Mouse (Mus musculus) urinary bladder, postnatal 14 days (tissue): Measurements from ENCODE around the gene Rimbp2.

Experiments used
- DNase-seq: peaks from one replicate; pipeline ENCODE4 v3.0.0; 2021; ENCODE audit warnings: low spot score

Gene Rimbp2

GRCm38 (mm10) chr5:128845033-128845432 lies 108.3 kb downstream of the Rimbp2 start:
- DNase-seq = no peak

GRCm38 (mm10) chr5:128843982-128844381 lies 109.3 kb downstream of the Rimbp2 start:
- no peak for DNase-seq

GRCm38 (mm10) chr5:128841541-128841940 lies 111.7 kb downstream of the Rimbp2 start:
- no peak for DNase-seq

- DNase-seq = no peak
Observed at GRCm38 (mm10) chr5:128837045-128837444, 116.2 kb downstream of the Rimbp2 start.

GRCm38 (mm10) chr5:128834126-128834525 lies 119.2 kb downstream of the Rimbp2 start:
- DNase-seq = no peak

GRCm38 (mm10) chr5:128822843-128823242 lies 130.4 kb downstream of the Rimbp2 start:
- DNase-seq = no peak

- DNase-seq = no peak
Observed at GRCm38 (mm10) chr5:128819638-128820285, 133.5 kb downstream of the Rimbp2 start.

- DNase-seq = no peak
Observed at GRCm38 (mm10) chr5:128815629-128816028, 137.7 kb downstream of the Rimbp2 start.

GRCm38 (mm10) chr5:128815078-128815477 lies 138.2 kb downstream of the Rimbp2 start:
- no peak for DNase-seq

- DNase-seq = no peak
Observed at GRCm38 (mm10) chr5:128813121-128813520, 140.2 kb downstream of the Rimbp2 start.

GRCm38 (mm10) chr5:128811431-128811830 lies 141.9 kb downstream of the Rimbp2 start:
- DNase-seq = no peak

GRCm38 (mm10) chr5:128810006-128810405 lies 143.3 kb downstream of the Rimbp2 start:
- DNase-seq = no peak

- DNase-seq = no peak
Observed at GRCm38 (mm10) chr5:128809406-128809805, 143.9 kb downstream of the Rimbp2 start.

- no peak for DNase-seq
Observed at GRCm38 (mm10) chr5:128808547-128809182, 144.6 kb downstream of the Rimbp2 start.

GRCm38 (mm10) chr5:128807408-128807807 lies 145.9 kb downstream of the Rimbp2 start:
- DNase-seq = no peak

GRCm38 (mm10) chr5:128806296-128806998 lies 146.8 kb downstream of the Rimbp2 start:
- no peak for DNase-seq

GRCm38 (mm10) chr5:128805092-128805491 lies 148.2 kb downstream of the Rimbp2 start:
- no peak for DNase-seq

- no peak for DNase-seq
Observed at GRCm38 (mm10) chr5:128800592-128800991, 152.7 kb downstream of the Rimbp2 start.

GRCm38 (mm10) chr5:128781621-128782020 lies 171.7 kb downstream of the Rimbp2 start:
- no peak for DNase-seq

GRCm38 (mm10) chr5:128776386-128776785 lies 176.9 kb downstream of the Rimbp2 start:
- no peak for DNase-seq

GRCm38 (mm10) chr5:128769026-128769631 lies 184.2 kb downstream of the Rimbp2 start:
- no peak for DNase-seq

- no peak for DNase-seq
Observed at GRCm38 (mm10) chr5:128761118-128761517, 192.2 kb downstream of the Rimbp2 start.

GRCm38 (mm10) chr5:128746261-128746660 lies 207.0 kb downstream of the Rimbp2 start:
- DNase-seq = no peak
